Mouse (Mus musculus): ENCODE results near the gene Fbxl16. TPM values are rescaled to one million over a fixed set of nuclear protein-coding genes. Genes with fewer than 3 reads are reported as not detected.

The Fbxl16 gene
- polyA plus RNA-seq (2017; shearing (Covaris generic)), result not detected

DNA sequence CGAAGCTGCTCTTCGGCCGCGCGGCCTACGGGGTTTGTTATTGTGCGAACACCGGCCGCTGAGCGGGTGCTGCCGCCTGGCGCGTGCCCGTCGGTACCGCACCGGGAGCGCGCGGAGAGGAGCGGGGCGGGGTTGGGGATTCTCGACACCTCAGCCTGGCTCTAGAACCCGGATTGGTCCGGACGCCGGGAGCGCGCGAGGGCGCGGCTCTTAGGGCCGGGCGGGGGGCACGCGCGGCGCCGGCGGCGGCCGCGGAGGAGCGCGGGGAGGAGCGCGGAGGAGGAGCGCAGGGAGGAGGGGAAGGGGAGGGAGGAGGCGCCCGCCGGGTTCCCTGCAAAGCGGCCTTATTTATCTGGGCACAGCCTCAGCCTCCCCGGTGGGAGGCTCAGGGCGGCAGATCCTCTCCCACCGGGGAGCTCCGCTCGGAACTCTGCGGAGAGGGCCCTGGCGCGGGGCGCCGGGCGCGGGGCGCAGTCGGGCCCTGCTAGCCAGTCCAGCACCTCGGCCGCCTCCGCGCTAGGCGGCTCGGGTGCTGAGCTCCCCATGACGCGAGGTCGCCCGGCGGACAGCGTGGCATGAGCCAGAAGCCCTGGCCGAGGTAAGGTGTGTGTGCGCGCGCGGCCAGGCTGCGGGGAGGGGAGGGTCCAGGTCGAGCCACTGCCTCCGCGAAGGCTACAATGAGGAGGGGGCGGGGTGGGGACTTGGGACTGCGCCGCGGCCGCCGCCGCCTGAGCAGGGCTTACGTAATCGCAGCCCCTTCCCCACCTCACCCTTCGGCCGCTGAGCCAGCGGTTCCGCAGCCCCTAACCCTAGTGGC, at the start of gene Fbxl16:
Gene Fbxl16, plus strand, starts transcription at position 297 of the 817 bp plus-strand sequence.
- ATAC-seq, result no peak

DNA sequence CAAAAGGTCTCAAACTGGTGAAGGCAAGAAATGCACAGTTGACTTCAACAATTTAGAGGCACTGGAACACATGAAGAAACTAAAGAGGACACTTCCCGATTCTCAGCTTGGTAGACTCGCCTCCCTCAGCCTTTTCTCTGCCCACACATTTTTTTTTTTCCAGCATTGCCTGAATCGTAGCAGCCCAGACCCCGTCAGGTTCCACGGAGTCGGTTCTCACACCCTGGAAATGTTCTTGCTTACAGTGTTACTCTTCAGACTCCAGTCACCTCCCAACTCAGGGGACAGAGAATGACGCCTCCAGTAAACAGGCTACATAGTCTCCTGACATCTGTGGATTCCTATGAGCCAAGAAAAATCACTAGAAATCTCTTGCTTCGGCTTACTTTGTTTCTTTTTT, 48.7 kb upstream of the Fbxl16 start:
- ATAC-seq, result no peak

DNA sequence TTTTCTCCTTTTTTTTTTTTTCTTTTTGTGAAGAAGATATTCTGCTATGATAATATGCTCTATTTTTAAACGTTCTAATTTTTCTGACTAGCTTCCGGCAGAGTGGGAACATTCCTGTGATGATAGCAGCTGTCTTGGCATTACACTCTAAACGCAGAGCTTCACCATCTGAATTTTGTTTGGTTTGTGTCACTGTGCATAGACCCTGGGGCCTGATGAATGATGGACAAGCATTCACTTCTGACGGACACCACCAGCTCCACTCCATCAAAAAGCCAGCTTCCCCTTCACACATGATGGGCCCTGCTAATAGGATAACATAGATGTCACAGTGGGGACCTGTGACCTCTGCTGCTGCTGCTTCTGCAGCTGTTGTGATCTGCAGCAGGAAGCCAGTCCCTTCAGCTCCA, 47.3 kb upstream of the Fbxl16 start:
- no peak for ATAC-seq

DNA sequence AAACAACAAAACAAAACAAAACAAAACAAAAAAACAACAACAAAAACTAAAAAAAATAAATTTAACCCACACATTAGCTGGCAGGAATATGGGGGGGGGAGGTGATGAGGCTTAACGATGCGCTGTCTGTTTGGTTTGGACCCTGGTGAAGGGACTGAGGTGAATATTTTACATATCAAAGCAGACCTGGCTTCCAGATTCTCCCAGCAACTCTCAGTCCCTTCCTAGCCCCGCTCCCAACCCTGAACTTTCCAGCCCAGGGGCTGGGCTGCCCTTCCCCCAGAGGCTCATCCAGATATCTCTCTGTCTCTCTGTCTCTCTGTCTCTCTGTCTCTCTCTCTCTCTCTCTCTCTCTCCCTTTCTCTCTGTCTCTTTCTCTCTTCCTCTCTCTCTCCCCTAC, 46.3 kb upstream of the Fbxl16 start:
- ATAC-seq, result no peak

DNA sequence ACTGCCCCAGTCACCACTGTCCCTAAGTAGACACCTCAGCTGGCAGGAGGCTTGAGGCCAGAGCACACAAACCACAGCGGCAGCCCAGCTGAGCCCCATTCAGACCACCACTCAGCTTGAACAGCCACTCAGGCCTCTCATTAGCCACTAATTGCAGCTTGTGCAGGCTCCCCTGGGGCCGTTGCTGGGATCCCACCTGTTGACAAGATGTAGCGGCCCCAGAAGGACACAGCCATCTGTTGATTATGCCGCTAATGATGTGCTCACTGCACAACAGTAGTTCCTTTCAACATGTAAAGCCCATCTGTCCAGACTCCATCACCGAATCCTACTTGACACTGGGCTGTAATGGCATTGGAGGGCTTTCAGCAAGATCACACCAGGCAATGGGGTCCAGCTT, 43.0 kb upstream of the Fbxl16 start:
- ATAC-seq, result no peak

DNA sequence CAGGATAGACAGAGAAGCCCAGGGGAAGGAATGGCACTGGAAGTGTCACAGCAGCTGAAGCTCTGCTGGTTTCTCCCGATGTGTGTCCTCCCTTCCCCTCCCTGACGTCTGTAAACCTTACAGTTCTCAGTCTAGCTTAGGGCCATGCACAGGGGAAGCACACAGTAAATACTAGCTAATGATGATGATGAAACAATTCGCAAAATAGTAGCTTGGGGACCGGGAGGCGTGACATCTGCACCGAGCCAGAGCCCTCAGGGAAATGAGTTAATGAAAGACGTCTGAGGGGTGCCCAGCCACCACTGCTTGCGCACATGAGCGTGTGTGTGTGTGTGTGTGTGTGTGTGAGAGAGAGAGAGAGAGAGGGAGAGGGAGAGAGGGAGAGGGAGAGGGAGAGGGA, 39.6 kb upstream of the Fbxl16 start:
- no peak for ATAC-seq

DNA sequence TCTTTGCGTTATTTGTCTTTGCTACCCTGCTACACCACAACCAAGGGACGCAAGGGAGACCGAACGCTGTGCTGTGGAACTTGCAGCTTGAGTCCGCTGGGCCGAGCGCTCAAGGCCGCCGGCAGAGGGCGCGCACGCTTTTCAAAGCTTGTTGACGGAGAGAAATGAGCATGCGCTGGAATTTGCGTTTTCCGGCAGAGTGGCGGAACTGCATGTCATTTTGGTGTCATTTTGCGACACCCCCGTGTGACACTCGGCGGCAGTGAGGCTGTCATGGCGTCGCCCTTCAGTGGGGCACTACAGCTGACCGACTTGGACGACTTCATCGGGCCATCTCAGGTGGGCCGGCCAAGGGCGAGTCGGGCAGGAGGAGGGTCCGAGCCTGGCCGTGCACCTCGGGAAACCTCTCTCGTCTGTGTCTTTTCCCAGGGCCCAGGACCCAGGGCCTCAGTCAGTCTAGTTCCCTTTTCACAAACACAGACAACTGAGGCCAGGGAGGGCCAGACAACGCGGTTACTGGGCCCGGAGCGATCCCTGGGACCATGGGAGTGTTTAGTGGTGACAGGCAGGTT, 35.2 kb upstream of the Fbxl16 start, which contains the start of gene Narfl:
Gene Narfl, plus strand, starts transcription at position 228 of the 572 bp plus-strand sequence.
- ATAC-seq, result peak; percentile 91

DNA sequence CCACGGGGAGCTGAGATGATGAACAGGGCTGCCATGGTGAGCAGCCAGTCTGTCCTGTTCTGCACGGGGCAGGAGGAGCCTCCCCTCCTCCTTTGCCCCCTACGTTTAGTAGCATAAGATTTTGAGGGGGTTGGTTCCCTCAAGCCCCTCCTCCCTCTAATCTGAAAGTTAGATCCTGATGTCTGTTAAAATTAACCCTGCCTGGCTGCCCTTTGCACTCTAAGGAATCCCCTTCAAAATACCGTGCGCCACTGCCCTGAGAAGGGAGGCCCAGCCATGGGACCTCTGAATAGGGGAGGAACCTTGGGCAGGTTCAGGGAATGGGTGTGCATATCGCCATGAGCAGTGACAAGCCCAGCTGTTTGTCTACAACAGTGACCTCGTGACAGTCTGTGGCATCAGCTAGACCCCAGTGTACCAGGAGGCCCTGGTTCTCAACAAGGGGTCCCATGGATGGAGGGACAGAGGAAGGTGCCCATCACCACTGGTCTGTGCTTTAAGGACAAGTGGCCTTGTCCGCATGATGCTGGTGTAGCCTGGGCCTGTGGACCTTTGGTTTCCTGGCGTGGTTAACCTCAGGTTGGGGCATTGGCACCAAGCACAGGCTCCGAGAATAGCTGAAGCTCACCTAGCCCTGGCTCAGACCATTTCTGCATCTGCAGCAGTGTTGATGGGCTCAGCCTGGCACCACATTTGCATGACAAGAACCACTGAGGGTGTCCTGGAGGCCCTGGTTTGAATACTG, 33.4 kb upstream of the Fbxl16 start:
- ATAC-seq, result no peak

DNA sequence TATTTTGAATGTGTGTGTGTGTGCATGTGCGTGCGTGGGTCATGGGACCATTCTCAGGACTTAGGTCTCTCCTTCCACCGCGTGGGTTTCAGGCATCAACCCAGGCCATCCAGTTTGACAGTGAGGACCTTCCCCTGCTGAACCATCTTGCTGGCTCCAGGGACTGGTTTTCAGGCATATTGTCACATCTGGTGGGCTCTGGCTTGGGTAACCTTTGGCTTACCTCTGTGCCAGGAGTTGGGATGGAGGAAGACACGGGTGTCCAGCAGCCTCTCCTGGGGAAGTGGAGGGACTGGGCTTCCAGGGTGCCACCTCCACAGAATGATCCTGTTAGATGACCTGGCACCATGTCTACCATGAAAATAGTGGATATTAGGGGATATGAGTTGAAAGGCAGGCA, 30.9 kb upstream of the Fbxl16 start:
- ATAC-seq, result no peak

DNA sequence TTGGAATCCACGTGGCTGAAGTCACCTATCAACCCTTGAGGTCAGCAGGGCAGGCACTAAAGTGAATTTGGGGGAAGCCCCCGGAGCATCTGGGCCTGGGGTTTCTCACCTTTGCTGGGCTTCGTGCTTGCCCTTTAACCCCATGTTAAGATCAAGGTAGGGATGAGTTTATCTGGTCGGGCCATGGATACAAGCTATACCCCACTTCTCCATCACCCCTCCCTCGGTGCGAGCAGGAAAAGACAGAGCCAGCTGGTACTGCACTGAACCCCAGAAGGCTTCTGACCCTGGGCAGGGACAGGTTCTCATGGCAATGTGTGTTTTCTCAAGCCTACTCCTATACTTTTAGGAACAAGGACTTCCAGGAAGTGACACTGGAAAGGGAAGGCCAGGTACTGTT, 27.5 kb upstream of the Fbxl16 start:
- ATAC-seq, result no peak

DNA sequence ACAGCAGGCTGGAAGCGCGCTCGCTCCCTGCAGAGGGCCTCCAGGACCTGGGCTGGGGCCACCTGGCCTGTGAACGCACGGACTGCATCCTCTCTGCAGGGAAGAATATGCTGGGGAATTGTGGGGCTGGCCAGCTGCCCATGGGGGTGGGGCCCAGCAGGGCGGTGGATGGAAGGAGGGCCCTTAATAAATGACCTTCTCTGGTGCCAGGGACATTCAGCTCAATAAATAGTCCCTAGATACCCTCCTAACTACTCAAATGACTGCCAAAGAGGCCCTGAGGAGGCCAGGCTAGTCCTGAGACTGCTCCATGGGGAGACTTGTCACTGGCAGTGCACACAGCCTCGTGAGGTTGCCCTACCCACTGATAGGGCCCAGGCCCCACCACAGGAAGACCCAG, 25.8 kb upstream of the Fbxl16 start:
- ATAC-seq, result no peak

DNA sequence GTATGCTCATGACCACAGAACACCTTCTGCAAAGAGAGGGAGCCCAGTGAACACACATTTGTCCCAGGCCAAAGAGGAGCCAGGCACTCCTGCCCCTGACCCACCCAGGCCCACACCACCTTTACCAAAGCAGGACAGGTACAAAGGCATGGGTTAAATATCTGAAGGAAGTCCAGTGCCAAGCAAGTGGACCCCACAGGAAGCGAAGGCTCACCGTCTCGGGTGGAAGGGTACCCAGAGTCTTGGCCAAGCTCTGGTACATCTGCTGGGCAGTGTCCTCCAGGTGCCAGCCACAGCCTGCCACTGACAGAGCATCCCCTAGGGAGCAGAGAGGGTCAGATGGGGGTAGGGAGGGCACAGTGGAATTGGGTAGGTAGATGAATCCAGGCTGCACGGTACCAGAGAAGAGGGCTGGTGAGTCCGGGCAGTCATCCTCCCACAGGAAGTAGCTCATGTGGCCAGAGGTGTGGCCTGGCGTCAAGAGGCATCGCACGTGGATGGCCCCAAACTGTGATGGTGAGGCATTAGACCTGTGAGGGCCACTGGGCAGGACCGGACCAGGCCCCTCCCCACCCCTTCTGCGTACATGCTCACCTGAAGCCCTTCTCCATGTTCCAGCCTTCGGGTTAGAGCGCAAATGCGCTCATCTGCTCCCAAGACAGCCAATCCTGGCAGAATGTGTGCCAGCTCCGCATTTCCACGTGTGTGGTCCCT, 24.9 kb upstream of the Fbxl16 start:
- ATAC-seq, result no peak

DNA sequence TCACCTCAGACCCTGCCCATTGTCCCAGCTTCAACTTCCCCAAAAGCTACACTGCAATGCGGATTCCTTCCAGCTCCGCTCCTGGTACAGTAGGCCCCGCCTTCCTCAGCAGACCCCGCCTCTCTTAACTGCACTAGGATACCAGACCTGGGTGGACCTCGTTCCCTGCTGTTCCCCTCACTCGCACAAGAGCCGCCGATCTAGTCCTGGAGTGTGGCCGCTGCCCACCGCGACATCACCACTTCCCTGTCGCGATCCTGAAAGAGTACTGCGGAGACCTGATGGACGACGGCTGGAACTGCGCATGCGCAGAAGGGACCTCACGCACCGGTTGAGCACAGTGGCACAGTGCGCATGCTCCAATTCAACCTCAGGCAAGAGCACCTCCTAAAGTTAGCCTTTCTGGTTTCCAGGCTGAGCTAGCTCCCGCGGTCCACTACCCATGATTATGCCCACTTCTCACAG, 23.6 kb upstream of the Fbxl16 start, which contains the start of gene Haghl:
Gene Haghl, minus strand, starts transcription at position 393 of the 465 bp plus-strand sequence.
- ATAC-seq, result peak; percentile 88

DNA sequence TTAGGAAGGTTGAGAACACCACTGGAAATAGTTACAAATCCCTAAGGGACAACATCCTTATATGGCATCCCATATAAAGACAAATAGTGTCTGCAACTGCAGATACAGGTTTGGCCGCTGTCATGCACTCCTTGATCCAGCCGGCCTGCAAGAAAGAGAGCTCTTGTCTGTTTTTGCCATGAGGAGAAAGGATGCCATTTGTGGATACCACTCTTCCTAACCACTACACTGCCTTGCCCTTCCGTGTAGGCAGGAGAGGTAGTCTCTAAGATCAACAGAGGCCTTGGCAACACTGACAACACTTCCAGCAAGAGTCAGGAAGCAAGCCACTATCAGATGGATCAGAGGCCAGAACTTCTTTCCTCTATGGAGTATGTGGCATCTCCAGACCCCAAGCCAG, 22.6 kb upstream of the Fbxl16 start, which contains the start of gene Ccdc78:
Gene Ccdc78, plus strand, starts transcription at position 301 of the 400 bp plus-strand sequence.
- ATAC-seq, result no peak

DNA sequence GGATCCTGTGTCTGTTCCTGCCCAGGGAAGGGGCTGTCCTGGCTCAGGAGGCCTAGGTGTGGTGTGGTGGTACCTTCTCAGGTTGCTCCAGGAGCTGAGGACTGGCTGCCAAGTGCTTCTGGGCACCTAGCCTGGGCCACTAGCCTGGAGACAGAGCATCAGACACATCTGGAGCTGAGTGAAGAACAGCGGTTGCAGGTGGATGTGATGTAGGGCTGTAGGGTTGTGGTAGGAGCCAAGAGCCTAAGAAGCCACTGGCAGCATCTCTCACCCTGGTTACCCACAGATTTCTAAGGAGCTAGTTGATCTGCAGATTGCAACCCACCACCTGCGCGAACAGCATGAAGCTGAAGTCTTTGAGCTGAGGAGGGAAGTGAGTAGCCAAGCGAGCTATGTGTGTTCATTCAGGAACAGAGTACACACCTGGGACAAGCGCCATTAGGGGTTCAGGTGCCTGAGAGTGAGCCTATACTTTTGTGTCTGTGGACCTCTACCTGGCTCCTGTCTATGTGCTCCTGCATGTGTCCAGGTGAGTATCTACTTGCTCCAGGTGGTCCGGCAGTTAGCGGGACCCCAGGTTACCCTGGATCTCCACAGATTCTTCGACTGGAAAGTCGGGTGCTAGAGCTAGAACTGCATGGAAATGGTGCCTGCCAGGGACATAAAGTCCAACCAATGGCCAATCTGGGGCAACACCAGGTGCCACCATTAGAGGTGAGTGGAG, 21.9 kb upstream of the Fbxl16 start:
- no peak for ATAC-seq

DNA sequence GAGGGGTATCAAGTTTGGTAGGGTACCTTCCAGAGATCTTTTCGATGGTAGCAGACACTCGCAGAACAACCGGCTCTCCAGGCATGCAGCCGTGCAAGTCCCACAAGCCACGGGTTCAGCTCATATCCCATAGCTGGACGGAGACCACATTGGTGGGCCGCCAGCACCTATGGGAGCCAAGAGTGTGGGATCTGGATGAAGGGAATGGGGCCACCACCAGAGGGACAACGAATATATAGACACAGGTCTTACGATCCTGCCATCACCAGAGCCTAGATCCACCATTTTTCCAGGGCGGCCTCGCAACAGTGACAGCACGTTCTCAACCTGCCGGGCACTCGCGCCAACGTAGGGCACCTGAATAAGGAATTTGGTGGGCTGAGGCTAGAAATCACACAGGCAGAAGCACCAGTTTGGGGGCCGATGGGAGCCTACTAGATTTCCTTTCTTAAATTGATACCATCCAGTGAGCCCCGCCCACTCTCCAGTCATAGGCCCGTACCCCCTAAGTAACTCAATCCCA, 17.5 kb upstream of the Fbxl16 start:
- ATAC-seq, result no peak

DNA sequence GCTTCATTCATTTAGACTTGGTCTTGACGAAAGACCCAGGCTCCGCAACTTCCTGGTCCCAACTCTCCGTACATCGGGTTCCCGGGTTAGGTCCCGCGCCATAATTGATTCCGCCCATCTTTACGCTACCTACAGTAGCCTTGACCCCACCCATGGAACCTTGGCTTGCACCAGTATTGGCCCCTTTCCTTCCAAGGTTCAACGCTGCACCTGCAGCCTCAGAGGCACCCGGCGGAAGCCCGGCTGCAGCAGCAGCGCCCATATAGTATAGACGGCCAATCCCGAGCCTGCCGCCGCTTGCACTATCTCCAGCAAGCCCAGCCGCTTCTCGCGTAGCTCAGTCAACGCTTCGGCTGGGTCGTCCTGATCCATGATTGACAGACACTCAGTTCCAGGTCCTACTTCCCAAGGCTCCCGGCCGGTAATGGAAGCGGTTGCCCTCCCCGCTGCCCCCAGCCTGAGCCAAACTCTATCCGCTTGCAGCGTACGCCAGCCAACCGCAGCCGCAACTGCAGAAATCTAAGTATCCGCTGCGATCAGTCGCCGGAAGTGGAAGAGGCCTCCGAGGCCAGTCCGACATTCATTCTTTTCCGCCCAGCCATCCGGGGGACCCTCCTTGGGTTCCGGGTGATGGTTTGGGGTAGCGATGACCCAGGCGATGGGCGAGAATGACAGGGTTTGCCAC, 16.9 kb upstream of the Fbxl16 start:
- ATAC-seq, result peak; percentile 63

DNA sequence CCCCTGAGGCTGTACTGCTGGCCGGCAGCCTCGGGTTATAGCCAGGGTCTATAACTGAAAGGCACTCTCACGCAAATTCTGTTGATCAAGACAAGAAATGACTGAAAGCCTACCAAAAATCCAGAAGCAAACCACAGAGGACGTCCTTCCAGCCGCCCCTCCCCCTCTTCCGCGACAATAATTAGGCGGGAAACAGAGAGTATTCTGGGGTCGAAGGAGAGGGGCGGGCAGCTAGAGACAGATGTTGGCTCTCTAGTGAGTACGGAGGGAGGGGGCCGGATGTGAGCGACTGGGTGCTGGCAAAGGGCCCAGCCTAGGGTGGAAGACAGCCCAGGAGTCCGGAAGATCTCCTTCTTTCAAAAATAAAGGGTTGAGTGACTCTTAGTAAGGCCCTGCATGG, 16.3 kb upstream of the Fbxl16 start, which contains the start of gene Fam173a:
Gene Fam173a, minus strand, starts transcription at position 287 of the 400 bp plus-strand sequence.
- ATAC-seq, result peak; percentile 86

DNA sequence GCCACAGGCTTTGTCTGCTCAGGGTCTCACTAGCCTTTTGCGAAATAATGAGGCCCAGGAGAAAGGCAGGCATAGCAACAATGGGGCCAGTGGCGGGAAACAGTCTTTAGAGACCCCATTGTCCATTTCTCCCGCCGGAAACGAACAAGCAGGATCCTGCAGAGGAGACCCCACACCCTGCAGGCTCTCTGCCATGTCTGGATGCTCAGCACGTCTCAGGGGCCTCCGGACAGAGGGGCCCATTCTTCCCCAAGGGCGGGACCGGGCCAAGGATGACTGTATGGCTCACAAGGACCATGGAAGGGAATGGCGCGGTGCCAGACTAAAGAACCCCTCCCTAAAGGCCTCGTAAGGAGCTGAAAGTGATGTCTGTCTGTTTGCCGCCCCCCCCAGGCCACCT, 14.7 kb upstream of the Fbxl16 start:
- no peak for ATAC-seq

DNA sequence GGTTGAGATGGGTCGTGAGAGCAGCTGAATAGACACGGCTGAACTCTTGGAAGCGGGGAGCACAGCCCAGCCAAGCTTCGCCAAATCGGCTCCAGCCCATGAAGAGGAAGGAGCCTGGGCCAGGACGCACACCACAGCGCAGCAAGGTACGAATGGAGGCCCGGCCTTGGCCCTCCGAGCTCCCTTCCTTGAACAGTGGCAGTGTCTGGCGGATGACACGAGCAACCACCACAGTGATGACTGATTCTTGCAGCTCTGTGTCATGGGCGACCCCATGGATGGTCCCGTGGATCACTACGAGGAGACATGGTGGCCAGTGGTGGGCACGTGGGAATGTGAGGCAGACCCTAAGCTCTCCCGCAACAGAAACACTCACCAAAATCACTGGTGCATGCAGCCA, 13.9 kb upstream of the Fbxl16 start:
- ATAC-seq, result no peak

DNA sequence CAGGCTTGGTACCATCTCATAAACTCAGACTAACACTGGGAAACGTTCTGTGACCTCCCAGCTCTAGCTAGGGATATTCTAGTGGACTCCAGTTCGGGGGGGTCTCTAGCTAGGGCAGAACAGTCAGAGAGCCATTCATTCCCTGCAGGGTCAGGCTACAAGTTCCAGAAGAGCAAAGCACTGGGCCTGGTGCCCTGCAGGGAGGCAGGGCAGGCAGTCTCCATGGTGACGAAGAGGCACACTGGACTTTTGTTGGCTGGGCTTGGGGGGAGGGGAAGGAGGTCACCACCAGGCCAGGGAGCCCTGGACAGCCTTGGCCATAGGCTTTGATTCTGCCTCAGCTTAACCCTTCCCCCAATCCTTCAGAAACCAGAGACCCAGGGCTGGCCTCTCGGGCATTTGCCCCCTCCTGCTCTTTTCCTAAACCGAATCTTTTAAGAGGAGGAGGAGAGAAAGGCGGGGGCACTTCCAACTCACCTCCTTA, 13.2 kb upstream of the Fbxl16 start, which contains the start of gene AC134908.4:
Gene AC134908.4, minus strand, starts transcription at position 51 of the 484 bp plus-strand sequence.
- ATAC-seq, result no peak
